Mouse (Mus musculus): ENCODE measurements at regions not wholly inside any gene's neighbourhood (a gene's known extent, or its start where the extent isn't known, plus 50 kb on each side); places are given as distances from the start of the nearest gene placed in this dataset.

- peak; percentile 87 for DNase-seq (ENCODE audit: low spot score)
Measured at GRCm38 (mm10) chr14:72371702-72372277, 119.8 kb downstream of the Gm9195 start.

GRCm38 (mm10) chr14:72360829-72361520 is 130.7 kb downstream of the Gm9195 start:
- no peak for DNase-seq (ENCODE audit: low spot score)

- DNase-seq (ENCODE audit: low spot score), result no peak
Measured at GRCm38 (mm10) chr14:72360181-72360580, 131.5 kb downstream of the Gm9195 start.

- DNase-seq (ENCODE audit: low spot score), result no peak
Measured at GRCm38 (mm10) chr14:72357915-72358314, 133.7 kb downstream of the Gm9195 start.

GRCm38 (mm10) chr14:72342181-72342580 is 149.5 kb downstream of the Gm9195 start:
- DNase-seq (ENCODE audit: low spot score), result no peak

- DNase-seq (ENCODE audit: low spot score), result no peak
Measured at GRCm38 (mm10) chr14:72341590-72342154, 150.0 kb downstream of the Gm9195 start.

GRCm38 (mm10) chr14:72338046-72338445 is 153.6 kb downstream of the Gm9195 start:
- no peak for DNase-seq (ENCODE audit: low spot score)

- no peak for DNase-seq (ENCODE audit: low spot score)
Measured at GRCm38 (mm10) chr14:72303856-72304255, 187.8 kb downstream of the Gm9195 start.

GRCm38 (mm10) chr14:72300026-72300425 is 191.6 kb downstream of the Gm9195 start:
- peak; percentile 72 for DNase-seq (ENCODE audit: low spot score)

GRCm38 (mm10) chr14:72294631-72295030 is 197.0 kb downstream of the Gm9195 start:
- no peak for DNase-seq (ENCODE audit: low spot score)

GRCm38 (mm10) chr14:72293677-72294387 is 197.8 kb downstream of the Gm9195 start:
- DNase-seq (ENCODE audit: low spot score), result peak; percentile 73

GRCm38 (mm10) chr14:72292656-72293299 is 198.9 kb downstream of the Gm9195 start:
- DNase-seq (ENCODE audit: low spot score), result no peak

- DNase-seq (ENCODE audit: low spot score), result no peak
Measured at GRCm38 (mm10) chr14:72277309-72277708, 214.3 kb downstream of the Gm9195 start.

GRCm38 (mm10) chr14:72259255-72259654 is 232.4 kb downstream of the Gm9195 start:
- DNase-seq (ENCODE audit: low spot score), result no peak

- no peak for DNase-seq (ENCODE audit: low spot score)
Measured at GRCm38 (mm10) chr14:72241872-72242271, 249.8 kb downstream of the Gm9195 start.

GRCm38 (mm10) chr14:72240272-72240671 is 251.4 kb downstream of the Gm9195 start:
- DNase-seq (ENCODE audit: low spot score), result peak; percentile 28

GRCm38 (mm10) chr14:72238344-72238743 is 253.3 kb downstream of the Gm9195 start:
- DNase-seq (ENCODE audit: low spot score), result no peak

GRCm38 (mm10) chr14:72234234-72235075 is 257.2 kb downstream of the Gm9195 start:
- DNase-seq (ENCODE audit: low spot score), result no peak

GRCm38 (mm10) chr14:72227853-72228252 is 263.8 kb downstream of the Gm9195 start:
- no peak for DNase-seq (ENCODE audit: low spot score)

- DNase-seq (ENCODE audit: low spot score), result no peak
Measured at GRCm38 (mm10) chr14:72227441-72227840, 264.2 kb downstream of the Gm9195 start.

GRCm38 (mm10) chr14:72226946-72227345 is 264.7 kb downstream of the Gm9195 start:
- DNase-seq (ENCODE audit: low spot score), result no peak
